Comparison of ENCODE assay signal across 26 mouse cellular contexts in the genomic region with DNA sequence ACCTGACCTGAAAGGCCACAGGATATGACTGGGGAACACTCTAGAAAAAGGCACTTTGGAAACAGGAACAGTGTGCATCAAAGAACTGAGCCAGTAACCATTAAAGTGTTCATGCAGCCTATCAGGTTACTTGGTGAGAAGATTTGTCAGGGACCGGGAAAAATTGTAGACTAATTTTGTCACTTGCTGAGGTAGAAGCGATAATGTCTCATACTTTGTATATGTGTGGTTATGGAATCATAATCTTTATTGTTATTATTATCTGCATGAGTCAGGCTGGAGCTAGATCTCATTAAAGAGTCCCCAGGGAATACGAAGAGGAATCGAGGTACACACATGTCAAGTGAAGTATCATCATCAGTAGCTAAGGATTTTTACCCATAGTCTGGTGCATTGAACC. TPM values are rescaled to one million over a fixed set of nuclear protein-coding genes. Genes with fewer than 3 reads are reported as not detected.
"Had no signal": no experiment of that assay in that cellular context is flagged by ENCODE, and none has a peak within 500 bp of the region (broad histone marks: within the 10 kb centered on the region; RNA-seq: fewer than 3 reads in every experiment).

No protein-coding gene starts in this region.

- H3K4me2 ChIP-seq: heart, embryonic 11.5 days; hindbrain, embryonic 13.5 days; intestine, embryonic 15.5 days; limb, embryonic 12.5 days; liver, embryonic 11.5 days; liver, embryonic 13.5 days; liver, embryonic 15.5 days had no signal

- H3K27ac ChIP-seq: hindbrain, embryonic 13.5 days; intestine, embryonic 15.5 days; layer of hippocampus, adult 2 months; left cerebral cortex, adult 2 months; limb, embryonic 10.5 days; limb, embryonic 12.5 days; liver, embryonic 13.5 days; liver, embryonic 15.5 days had no signal

- H3K27me3 ChIP-seq: hindbrain, embryonic 13.5 days; intestine, embryonic 15.5 days; limb, embryonic 12.5 days; liver, embryonic 13.5 days; liver, embryonic 15.5 days had no signal

- H3K4me1 ChIP-seq: liver, embryonic 13.5 days; liver, embryonic 15.5 days had no signal

- H3K36me3 ChIP-seq: hindbrain, embryonic 13.5 days; intestine, embryonic 15.5 days; limb, embryonic 10.5 days; limb, embryonic 12.5 days; liver, embryonic 13.5 days; liver, embryonic 15.5 days had no signal

- ATAC-seq: hindbrain, embryonic 16.5 days; inflammation-experienced regulatory T-cells, adult 6 months; intestine, embryonic 15.5 days; intestine, postnatal 0 days; liver, postnatal 0 days had no signal

- H3K4me3 ChIP-seq: hindbrain, embryonic 13.5 days; intestine, embryonic 15.5 days; layer of hippocampus, adult 2 months; left cerebral cortex, adult 2 months; limb, embryonic 10.5 days; limb, embryonic 12.5 days; liver, embryonic 13.5 days; liver, embryonic 15.5 days had no signal

- H3K9me3 ChIP-seq: hindbrain, embryonic 13.5 days; intestine, embryonic 15.5 days; limb, embryonic 10.5 days; limb, embryonic 12.5 days; liver, embryonic 13.5 days; liver, embryonic 15.5 days had no signal

- H3K9ac ChIP-seq: hindbrain, embryonic 13.5 days; intestine, embryonic 15.5 days; limb, embryonic 12.5 days; liver, embryonic 13.5 days; liver, embryonic 15.5 days; liver, postnatal 0 days had no signal

- DNase-seq: gastrocnemius, postnatal 14 days; gastrocnemius, postnatal 36 days; heart, adult 18-20 months; heart, postnatal 10 days; heart, postnatal 36 days; kidney, adult 18-20 months; kidney, adult 8-10 months; kidney, postnatal 10 days; kidney, postnatal 25 days; kidney, postnatal 4 days; liver; liver, embryonic 13.5 days; liver, postnatal 0 days had no signal

RNA-seq across cellular contexts. Expression of a gene that starts 21.5 kb away (rescaled TPM):
- total RNA-seq: hematopoietic stem cell, adult 5-6 weeks; layer of hippocampus, adult 2 months; left cerebral cortex, adult 2 months had no signal
- polyA plus RNA-seq: inflammation-experienced regulatory T-cells, adult 6 months had no signal
